Mouse (Mus musculus) myocyte (in vitro differentiated cells): Measurements from ENCODE around the gene Mark4. TPM values are rescaled to one million over a fixed set of nuclear protein-coding genes. Genes with fewer than 3 reads are reported as not detected.
A peak's percentile ranks its signal among the peaks of the same experiment; 100 is the strongest.

Experiments
- H3K27me3 ChIP-seq: one replicate; pipeline ENCODE4 v1.6.1; 2011; ENCODE audit not compliant: control insufficient read depth, insufficient read depth, insufficient read length
- H3K36me3 ChIP-seq: one replicate; pipeline ENCODE4 v1.6.1; 2011; ENCODE audit not compliant: control insufficient read depth, insufficient read depth
- H3K4me2 ChIP-seq: one replicate; pipeline ENCODE4 v1.6.1; 2011; ENCODE audit warnings: low read depth, control low read depth
- H3K4me3 ChIP-seq: one replicate; pipeline ENCODE4 v1.5.1; 2011; ENCODE audit warnings: mild to moderate bottlenecking, control low read depth, moderate library complexity
- H3K79me2 ChIP-seq: one replicate; pipeline ENCODE4 v1.6.1; 2011; ENCODE audit not compliant: control insufficient read depth, insufficient read depth
- H3ac ChIP-seq: one replicate; pipeline ENCODE4 v1.6.1; 2011; ENCODE audit not compliant: control insufficient read depth, insufficient read length
- CEBPB ChIP-seq: IDR thresholded peaks from 2 replicates; pipeline ENCODE4 v1.6.1; 2011; ENCODE audit warnings: mild to moderate bottlenecking, moderate library complexity; ENCODE audit not compliant: poor library complexity, insufficient read depth, severe bottlenecking
- E2F4 ChIP-seq: IDR thresholded peaks from one replicate; pipeline ENCODE4 v1.6.1; 2011; ENCODE audit warnings: mild to moderate bottlenecking, control low read depth, moderate library complexity; ENCODE audit not compliant: insufficient read depth
- MAX ChIP-seq: IDR thresholded peaks from one replicate; pipeline ENCODE4 v1.6.1; 2011; ENCODE audit warnings: low read depth, mild to moderate bottlenecking, control low read depth
- MYOD1 ChIP-seq, 3 experiments: IDR thresholded peaks; one replicate each; pipeline ENCODE4 v1.6.1; 2011; ENCODE audit warnings: control low read depth in 2 of 3, low read depth in 2 of 3, mild to moderate bottlenecking in 2 of 3, moderate library complexity in 1 of 3; ENCODE audit not compliant: insufficient read length in 2 of 3, control insufficient read depth in 1 of 3
- MYOG ChIP-seq, 3 experiments: IDR thresholded peaks; one replicate each; pipeline ENCODE4 v1.6.1; 2011; ENCODE audit warnings: control low read depth in 2 of 3, low read depth in 2 of 3, mild to moderate bottlenecking in 2 of 3; ENCODE audit not compliant: insufficient read length in 2 of 3, control insufficient read depth in 1 of 3, insufficient read depth in 1 of 3
- POLR2A ChIP-seq: IDR thresholded peaks from one replicate; pipeline ENCODE4 v1.6.1; 2011; ENCODE audit warnings: low read depth, mild to moderate bottlenecking, control low read depth, moderate library complexity; ENCODE audit not compliant: insufficient read length
- POLR2AphosphoS2 ChIP-seq: IDR thresholded peaks from one replicate; pipeline ENCODE4 v1.6.1; 2011; ENCODE audit warnings: low read depth, control low read depth; ENCODE audit not compliant: insufficient read length
- REST ChIP-seq: IDR thresholded peaks from one replicate; pipeline ENCODE4 v1.6.1; 2011; ENCODE audit warnings: mild to moderate bottlenecking, control low read depth, moderate library complexity; ENCODE audit not compliant: insufficient read depth, insufficient read length
- SRF ChIP-seq: IDR thresholded peaks from one replicate; pipeline ENCODE4 v1.6.1; 2011; ENCODE audit warnings: low read depth; ENCODE audit not compliant: control insufficient read depth, insufficient read length
- TCF12 ChIP-seq: IDR thresholded peaks from one replicate; pipeline ENCODE4 v1.6.1; 2011; ENCODE audit warnings: mild to moderate bottlenecking, control low read depth; ENCODE audit not compliant: poor library complexity, insufficient read depth, severe bottlenecking
- TCF3 ChIP-seq: IDR thresholded peaks from one replicate; pipeline ENCODE4 v1.6.1; 2011; ENCODE audit warnings: low read depth, control low read depth; ENCODE audit not compliant: insufficient read length
- USF1 ChIP-seq: IDR thresholded peaks from one replicate; pipeline ENCODE4 v1.6.1; 2011; ENCODE audit warnings: low read depth, mild to moderate bottlenecking, control low read depth, moderate library complexity
- polyA plus RNA-seq: library from polyadenylated mRNA; unstranded; fragments of >200 nt; fragmentation: generic; extraction: Trizol; gene quantifications from one replicate; pipeline ENCODE4 v1.2.1, GENCODE M21; 2012; ENCODE audit warnings: missing spikeins

Gene Mark4
- polyA plus RNA-seq, 1 experiment, result 18.2 TPM

DNA sequence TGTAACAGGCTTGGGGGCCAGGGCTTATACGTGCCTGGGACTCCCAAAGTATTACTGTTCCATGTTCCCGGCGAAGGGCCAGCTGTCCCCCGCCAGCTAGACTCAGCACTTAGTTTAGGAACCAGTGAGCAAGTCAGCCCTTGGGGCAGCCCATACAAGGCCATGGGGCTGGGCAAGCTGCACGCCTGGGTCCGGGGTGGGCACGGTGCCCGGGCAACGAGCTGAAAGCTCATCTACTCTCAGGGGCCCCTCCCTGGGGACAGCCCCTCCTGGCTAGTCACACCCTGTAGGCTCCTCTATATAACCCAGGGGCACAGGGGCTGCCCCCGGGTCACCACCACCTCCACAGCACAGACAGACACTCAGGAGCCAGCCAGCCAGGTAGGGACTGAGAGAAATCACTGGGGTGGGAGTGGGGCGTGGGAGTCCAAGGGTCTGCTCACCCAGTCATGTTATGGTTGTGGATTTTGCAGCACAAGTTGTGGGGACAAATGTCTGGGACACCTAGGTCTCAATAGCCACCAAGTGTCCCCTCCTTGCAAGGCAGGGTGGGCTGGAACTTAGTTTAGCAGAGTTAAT, 47.8 kb downstream of the Mark4 start:
- Histone ChIP-seq H3K79me2 (no peaks in the 10 kb centered on the region), H3K27me3 (no peaks in the 10 kb centered on the region), H3K36me3 (no peaks in the 10 kb centered on the region), H3ac (no peak overlapping the region), H3K4me3 (peak overlapping the region; percentile 37), H3K4me2 (peak overlapping the region; percentile 67)
- TF ChIP-seq MYOD1 (IDR thresholded peaks at IDR 0.05; ENCODE audit: control insufficient read depth in 1 of 3, insufficient read length in 2 of 3, low read depth in 2 of 3), result peak in 2 of 3 experiments; percentile 33 to 74
- TF ChIP-seq SRF, result peak; percentile 94
- no peak for TF ChIP-seq CEBPB
- peak in 2 of 3 experiments; percentile 62 to 69 for TF ChIP-seq MYOG (IDR thresholded peaks at IDR 0.05; ENCODE audit: control insufficient read depth in 1 of 3, insufficient read depth in 1 of 3, insufficient read length in 2 of 3, low read depth in 2 of 3)
- TF ChIP-seq TCF12, result no peak
- no peak for TF ChIP-seq USF1
- TF ChIP-seq POLR2AphosphoS2, result peak; percentile 50
- TF ChIP-seq TCF3, result no peak
- peak; percentile 59 for TF ChIP-seq POLR2A

DNA sequence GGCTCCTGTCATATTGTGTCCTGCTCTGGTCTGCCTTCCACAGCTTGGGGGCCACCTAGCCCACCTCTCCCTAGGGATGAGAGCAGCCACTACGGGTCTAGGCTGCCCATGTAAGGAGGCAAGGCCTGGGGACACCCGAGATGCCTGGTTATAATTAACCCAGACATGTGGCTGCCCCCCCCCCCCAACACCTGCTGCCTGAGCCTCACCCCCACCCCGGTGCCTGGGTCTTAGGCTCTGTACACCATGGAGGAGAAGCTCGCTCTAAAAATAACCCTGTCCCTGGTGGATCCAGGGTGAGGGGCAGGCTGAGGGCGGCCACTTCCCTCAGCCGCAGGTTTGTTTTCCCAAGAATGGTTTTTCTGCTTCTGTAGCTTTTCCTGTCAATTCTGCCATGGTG, 48.9 kb downstream of the Mark4 start:
- Histone ChIP-seq H3ac (no peak overlapping the region), H3K79me2 (no peaks in the 10 kb centered on the region), H3K36me3 (no peaks in the 10 kb centered on the region), H3K4me2 (peak overlapping the region; percentile 67), H3K27me3 (no peaks in the 10 kb centered on the region), H3K4me3 (peak overlapping the region; percentile 37)
- TF ChIP-seq USF1, result no peak
- TF ChIP-seq MYOD1 (IDR thresholded peaks at IDR 0.05; ENCODE audit: control insufficient read depth in 1 of 3, insufficient read length in 2 of 3, low read depth in 2 of 3), result peak; percentile 0 to 83 (median 28)
- no peak for TF ChIP-seq MAX
- TF ChIP-seq MYOG (IDR thresholded peaks at IDR 0.05; ENCODE audit: control insufficient read depth in 1 of 3, insufficient read depth in 1 of 3, insufficient read length in 2 of 3, low read depth in 2 of 3), result peak in 2 of 3 experiments; percentile 48 to 75

DNA sequence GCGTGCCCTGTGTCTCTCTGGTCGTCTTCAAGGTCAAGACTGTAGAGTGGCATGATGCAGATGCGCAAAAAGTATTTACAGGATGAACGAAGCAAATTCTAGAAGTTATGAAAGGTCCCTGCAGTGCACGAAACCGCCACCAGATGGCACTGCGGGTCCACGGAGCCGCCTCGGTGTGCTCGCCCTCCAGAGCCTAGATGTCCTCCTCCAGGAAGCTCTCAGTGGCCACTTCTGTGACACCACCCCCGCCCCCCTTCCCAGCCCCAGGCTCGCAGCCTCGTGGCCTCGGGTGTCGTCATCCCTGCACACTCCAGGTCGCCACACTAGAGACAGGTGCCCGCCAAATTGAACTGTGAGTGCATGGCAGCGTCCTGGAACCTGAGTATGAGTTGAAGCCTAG, 53.2 kb downstream of the Mark4 start:
- no peak overlapping the region for H3K4me3 ChIP-seq
- H3K79me2 ChIP-seq, result no peaks in the 10 kb centered on the region
- peaks cover 17% of the 10 kb centered on the region for H3K27me3 ChIP-seq
- H3K36me3 ChIP-seq, result no peaks in the 10 kb centered on the region
- H3ac ChIP-seq, result no peak overlapping the region
- TF ChIP-seq MYOG (IDR thresholded peaks at IDR 0.05; ENCODE audit: control insufficient read depth in 1 of 3, insufficient read depth in 1 of 3, insufficient read length in 2 of 3, low read depth in 2 of 3) (no peak), TCF3 (no peak), SRF (no peak), POLR2AphosphoS2 (no peak), E2F4 (no peak)
- peak overlapping the region; percentile 62 for H3K4me2 ChIP-seq

DNA sequence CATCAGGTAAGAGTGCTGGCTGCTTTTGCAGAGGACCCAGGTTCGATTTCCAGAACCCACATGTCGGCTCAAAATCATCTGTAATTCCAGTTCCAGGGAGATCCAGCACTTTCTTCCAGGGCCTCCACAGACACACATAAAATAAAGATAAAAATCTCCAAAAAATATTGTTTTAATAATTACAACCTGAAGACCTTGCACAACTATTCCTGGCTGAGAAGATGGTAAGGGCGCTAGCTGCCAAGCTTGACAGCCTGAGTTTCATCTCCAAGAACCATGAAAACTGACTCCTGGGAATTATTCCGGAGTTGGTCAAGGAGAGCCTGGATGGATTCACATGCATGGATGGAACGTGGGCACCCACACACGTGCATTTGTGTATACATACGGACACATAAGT, 54.1 kb downstream of the Mark4 start, which contains the start of gene Ckm:
Ckm (plus strand) TSS at position 301 of the 400 bp plus-strand sequence.
- Histone ChIP-seq H3K4me2 (peak within 1 kb of the TSS; percentile 62), H3K27me3 (peaks cover 17% of the 10 kb centered on the region), H3K79me2 (no peaks in the 10 kb centered on the region), H3K4me3 (no peak within 1 kb of the TSS), H3K36me3 (no peaks in the 10 kb centered on the region), H3ac (no peak within 1 kb of the TSS)
- TF ChIP-seq E2F4 (no peak), MAX (no peak), USF1 (no peak), CEBPB (no peak), REST (no peak), TCF3 (no peak), POLR2AphosphoS2 (no peak), POLR2A (no peak), SRF (no peak), MYOD1 (IDR thresholded peaks at IDR 0.05; ENCODE audit: control insufficient read depth in 1 of 3, insufficient read length in 2 of 3, low read depth in 2 of 3) (no peak), TCF12 (no peak), MYOG (IDR thresholded peaks at IDR 0.05; ENCODE audit: control insufficient read depth in 1 of 3, insufficient read depth in 1 of 3, insufficient read length in 2 of 3, low read depth in 2 of 3) (no peak)

DNA sequence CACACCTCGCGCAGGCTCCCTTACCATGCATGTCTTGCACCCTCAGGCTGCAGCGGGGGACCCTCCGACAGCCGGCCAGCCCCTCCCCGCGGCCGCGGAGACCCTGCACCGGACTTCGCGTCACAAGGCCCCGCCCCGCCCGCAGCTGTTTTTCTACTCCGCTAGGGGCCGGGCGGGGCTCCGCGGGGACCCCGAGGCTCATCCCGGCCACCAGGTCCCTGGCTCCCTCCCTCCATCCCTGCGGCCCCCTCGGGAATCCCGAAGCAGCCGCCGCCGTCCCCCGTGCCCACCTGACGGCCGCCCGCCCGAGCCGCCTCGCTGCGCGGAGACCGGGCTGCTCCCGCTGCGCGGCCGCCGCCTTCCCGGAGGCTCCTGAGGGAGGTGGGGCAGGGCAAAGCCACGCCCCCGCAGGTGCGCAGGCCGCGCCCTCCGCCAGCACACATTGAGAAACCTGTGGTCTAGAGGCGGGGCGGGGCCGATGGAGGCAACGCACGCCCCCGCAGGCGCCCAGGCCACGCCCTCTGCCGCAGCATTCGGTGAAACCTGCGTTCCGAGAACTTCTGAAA, 54.8 kb downstream of the Mark4 start, which contains the start of gene Klc3:
Klc3 (minus strand) TSS at position 374 of the 566 bp plus-strand sequence.
- Histone ChIP-seq H3K4me3 (no peak within 1 kb of the TSS), H3K36me3 (no peaks in the 10 kb centered on the region), H3K4me2 (peak within 1 kb of the TSS; percentile 45), H3K79me2 (no peaks in the 10 kb centered on the region), H3K27me3 (peaks cover 17% of the 10 kb centered on the region), H3ac (no peak within 1 kb of the TSS)
- no peak for TF ChIP-seq POLR2AphosphoS2
- TF ChIP-seq POLR2A, result no peak
- TF ChIP-seq MAX, result no peak
- TF ChIP-seq TCF12, result no peak
- TF ChIP-seq REST, result no peak
- TF ChIP-seq MYOD1 (IDR thresholded peaks at IDR 0.05; ENCODE audit: control insufficient read depth in 1 of 3, insufficient read length in 2 of 3, low read depth in 2 of 3), result no peak
- TF ChIP-seq SRF, result no peak
- no peak for TF ChIP-seq CEBPB
- no peak for TF ChIP-seq TCF3
- TF ChIP-seq E2F4, result no peak
- TF ChIP-seq USF1, result no peak
- TF ChIP-seq MYOG (IDR thresholded peaks at IDR 0.05; ENCODE audit: control insufficient read depth in 1 of 3, insufficient read depth in 1 of 3, insufficient read length in 2 of 3, low read depth in 2 of 3), result no peak
